Mouse (Mus musculus): ENCODE results near the gene Atp5l. TPM values are rescaled to one million over a fixed set of nuclear protein-coding genes. Genes with fewer than 3 reads are reported as not detected.

The Atp5l gene
- polyA plus RNA-seq, 1 experiment from 2014 or later = 1,071 TPM

DNA sequence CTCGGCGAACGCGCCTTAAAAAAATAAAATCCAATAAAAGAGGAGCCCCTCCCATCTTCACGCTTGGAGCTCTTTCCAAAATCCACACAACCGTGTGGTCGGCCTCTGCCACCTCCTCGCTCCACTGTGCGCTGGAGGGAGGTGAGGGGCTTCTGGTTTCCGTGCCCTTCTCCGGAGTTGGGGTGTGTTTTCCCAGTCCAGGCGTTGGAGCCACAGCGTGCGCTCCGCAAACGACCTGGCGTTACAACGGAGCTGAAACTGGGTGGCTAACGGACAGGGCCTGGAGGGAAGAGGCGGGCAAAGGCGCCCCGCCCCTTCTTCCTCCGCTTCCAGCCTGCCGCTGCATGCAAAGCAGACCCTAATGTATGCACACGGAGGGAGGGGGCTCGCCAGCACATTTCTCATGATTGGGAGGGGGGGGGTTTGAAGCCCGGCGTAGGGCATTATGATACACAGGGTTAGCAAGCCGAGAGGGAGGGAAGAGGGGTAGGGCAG is 38.6 kb downstream of the Atp5l start:
- no peaks in the 10 kb centered on the region for H3K9me3 ChIP-seq (ENCODE audit: control insufficient read depth, low read length)
- WGBS = under 1% methylated on average over 29 of the region's 29 CpGs
- no peaks in the 10 kb centered on the region for H3K36me3 ChIP-seq (ENCODE audit: control insufficient read depth, insufficient read depth, low read length)
- peak overlapping the region; percentile 98 for H3K4me2 ChIP-seq (replicated peaks; ENCODE audit: low read depth)
- TF ChIP-seq CTCF (IDR thresholded peaks at IDR 0.05; ENCODE audit: low read depth) (no peak), EP300 (optimal IDR thresholded peaks at IDR 0.05) (no peak)
- H3K4me1 ChIP-seq (replicated peaks; ENCODE audit: control insufficient read depth, insufficient read depth) = no peaks in the 10 kb centered on the region; the same call in 1 of the 2 replicates
- no peaks in the 10 kb centered on the region for H3K27me3 ChIP-seq (ENCODE audit: control insufficient read depth, insufficient read depth, low read length)
- H3K4me3 ChIP-seq (ENCODE audit: low read depth, low read length) = peak overlapping the region; percentile 96
- DNase-seq (ENCODE audit: low spot score) = peak; percentile 69
- ATAC-seq (ENCODE audit: low FRiP score, low TSS enrichment) = peak; percentile 35
- H3K9ac ChIP-seq (ENCODE audit: low read length) = peak overlapping the region; percentile 68
- peak overlapping the region; percentile 94 for H3K27ac ChIP-seq (replicated peaks)

DNA sequence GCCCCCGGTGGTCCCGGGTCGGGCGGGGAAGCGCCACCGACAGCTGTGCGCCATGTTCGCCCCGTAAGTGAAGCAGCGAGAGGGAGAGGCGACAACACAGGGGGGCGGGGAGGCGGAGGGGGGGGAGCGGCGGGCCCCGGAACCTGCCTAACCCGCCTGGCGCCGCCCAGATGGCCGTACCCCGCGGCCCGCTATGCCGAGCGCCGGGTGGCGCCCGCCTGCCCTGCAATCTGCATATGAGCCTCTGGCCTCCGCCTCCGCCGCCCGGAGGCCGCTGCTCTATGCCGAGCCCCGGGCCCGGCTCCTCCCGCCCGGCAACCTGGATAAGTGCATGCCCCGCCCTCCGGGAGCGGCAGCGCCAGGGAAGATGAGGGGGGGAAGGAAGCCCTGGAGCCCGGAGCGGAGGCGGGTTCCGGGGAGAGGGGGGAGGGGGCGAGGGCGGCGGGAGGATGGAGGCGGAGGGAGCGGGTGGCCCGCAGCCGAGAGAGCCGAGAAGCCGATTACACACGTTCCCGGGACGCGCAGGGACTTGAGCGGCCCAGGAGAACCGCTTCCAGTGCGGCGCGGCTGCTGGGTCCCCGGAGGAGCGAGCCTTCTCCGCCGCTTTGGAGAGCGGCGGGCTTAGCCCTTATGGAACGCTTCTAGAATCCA is 39.2 kb downstream of the Atp5l start, which contains the start of gene Kmt2a:
Kmt2a (minus strand) TSS at position 76 of the 651 bp plus-strand sequence.
- no peaks in the 10 kb centered on the region for H3K36me3 ChIP-seq (ENCODE audit: control insufficient read depth, insufficient read depth, low read length)
- peak within 1 kb of the TSS; percentile 88 for H3K9ac ChIP-seq (ENCODE audit: low read length)
- ATAC-seq (ENCODE audit: low FRiP score, low TSS enrichment) (peak; percentile 89), DNase-seq (ENCODE audit: low spot score) (peak; percentile 96)
- H3K4me3 ChIP-seq (ENCODE audit: low read depth, low read length) = peak within 1 kb of the TSS; percentile 96
- WGBS = under 1% methylated on average over 50 of the region's 71 CpGs
- H3K9me3 ChIP-seq (ENCODE audit: control insufficient read depth, low read length) = no peaks in the 10 kb centered on the region
- TF ChIP-seq CTCF (IDR thresholded peaks at IDR 0.05; ENCODE audit: low read depth) (no peak), EP300 (optimal IDR thresholded peaks at IDR 0.05) (peak; percentile 61)
- no peaks in the 10 kb centered on the region for H3K27me3 ChIP-seq (ENCODE audit: control insufficient read depth, insufficient read depth, low read length)
- no peaks in the 10 kb centered on the region; the same call in 1 of the 2 replicates for H3K4me1 ChIP-seq (replicated peaks; ENCODE audit: control insufficient read depth, insufficient read depth)
- H3K27ac ChIP-seq (replicated peaks) = peak within 1 kb of the TSS; percentile 94
- H3K4me2 ChIP-seq (replicated peaks; ENCODE audit: low read depth) = peak within 1 kb of the TSS; percentile 98

DNA sequence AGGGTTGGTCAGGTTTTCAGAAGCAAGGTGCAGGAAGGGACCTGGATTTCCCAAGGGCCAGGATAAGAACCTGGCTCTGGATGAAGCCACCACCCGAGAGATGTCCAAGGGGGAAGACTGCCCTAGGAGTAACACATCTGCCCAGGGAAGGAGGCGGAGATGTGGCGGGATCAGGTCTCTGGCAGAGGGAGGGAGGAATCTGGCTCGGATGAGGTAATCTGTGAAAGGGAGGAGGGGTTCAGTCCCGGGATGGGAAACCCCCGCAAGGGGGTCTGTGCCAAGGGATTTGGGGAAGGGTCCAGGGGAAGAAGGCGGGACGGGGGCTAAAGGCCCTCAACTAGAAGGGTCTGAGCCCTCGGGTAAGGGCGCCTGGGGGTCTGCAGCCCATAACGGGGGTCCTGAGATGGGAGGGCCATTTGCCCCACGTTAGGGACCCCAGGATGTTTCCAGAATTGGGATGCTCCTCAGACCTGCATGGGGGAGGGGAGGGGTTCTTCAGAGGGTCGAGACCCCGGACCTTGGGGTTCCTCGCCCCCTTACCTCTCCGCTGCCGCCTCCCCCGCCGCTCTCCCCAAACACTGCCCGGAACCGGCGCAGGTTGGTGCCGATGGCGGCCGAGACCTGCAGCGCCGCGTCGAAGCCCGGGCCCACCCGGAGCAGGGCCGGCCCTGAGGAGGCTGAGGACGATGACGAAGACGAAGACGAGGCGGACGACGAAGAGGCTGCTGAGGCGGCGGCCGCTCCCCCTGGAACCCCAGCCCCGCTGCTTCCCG is 40.0 kb downstream of the Atp5l start:
- Histone ChIP-seq H3K4me2 (replicated peaks; ENCODE audit: low read depth) (peak overlapping the region; percentile 98), H3K9me3 (ENCODE audit: control insufficient read depth, low read length) (no peaks in the 10 kb centered on the region), H3K27me3 (ENCODE audit: control insufficient read depth, insufficient read depth, low read length) (no peaks in the 10 kb centered on the region), H3K4me3 (ENCODE audit: low read depth, low read length) (peak overlapping the region; percentile 96), H3K9ac (ENCODE audit: low read length) (peak overlapping the region; percentile 88), H3K4me1 (replicated peaks; ENCODE audit: control insufficient read depth, insufficient read depth) (no peaks in the 10 kb centered on the region; the same call in 1 of the 2 replicates), H3K27ac (replicated peaks) (peak overlapping the region; percentile 94), H3K36me3 (ENCODE audit: control insufficient read depth, insufficient read depth, low read length) (no peaks in the 10 kb centered on the region)
- WGBS = under 1% methylated on average over 38 of the region's 44 CpGs
- ATAC-seq (ENCODE audit: low FRiP score, low TSS enrichment) = peak; percentile 35; the same call in 1 of the 2 replicates
- DNase-seq (ENCODE audit: low spot score) = peak; percentile 30
- TF ChIP-seq CTCF (IDR thresholded peaks at IDR 0.05; ENCODE audit: low read depth) (no peak), EP300 (optimal IDR thresholded peaks at IDR 0.05) (no peak)

DNA sequence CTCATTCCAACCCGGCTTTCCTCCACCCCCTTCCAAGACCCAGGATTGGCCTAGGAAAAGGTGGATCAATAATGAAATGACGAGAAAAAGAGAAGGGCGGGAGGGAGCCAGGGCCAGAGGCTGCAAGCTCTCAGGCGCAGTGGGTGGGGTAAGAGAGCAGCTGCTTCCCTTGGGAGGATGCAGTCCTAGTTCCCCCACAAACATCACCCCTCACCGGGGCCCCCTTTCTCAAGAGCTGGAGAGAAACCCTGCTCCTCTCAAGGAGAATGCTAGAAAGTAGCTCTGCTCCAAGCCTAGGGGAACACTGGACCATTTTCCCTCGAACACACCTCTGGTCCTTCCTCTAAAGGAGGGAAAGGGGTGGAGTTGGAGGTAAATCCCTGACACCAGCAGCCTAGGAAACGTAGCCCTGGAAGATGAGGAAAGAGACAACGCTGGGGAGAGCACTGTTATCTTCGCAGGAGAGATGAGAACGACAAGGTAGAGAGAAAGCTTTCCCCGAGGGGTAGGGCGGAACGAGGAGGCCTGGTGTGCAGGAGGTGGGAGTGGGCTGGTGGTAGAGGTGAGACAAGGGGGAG is 40.8 kb downstream of the Atp5l start:
- Histone ChIP-seq H3K4me2 (replicated peaks; ENCODE audit: low read depth) (peak overlapping the region; percentile 98), H3K27ac (replicated peaks) (peak overlapping the region; percentile 94), H3K9ac (ENCODE audit: low read length) (peak overlapping the region; percentile 88), H3K36me3 (ENCODE audit: control insufficient read depth, insufficient read depth, low read length) (no peaks in the 10 kb centered on the region), H3K4me1 (replicated peaks; ENCODE audit: control insufficient read depth, insufficient read depth) (no peaks in the 10 kb centered on the region; the same call in 1 of the 2 replicates), H3K9me3 (ENCODE audit: control insufficient read depth, low read length) (no peaks in the 10 kb centered on the region), H3K27me3 (ENCODE audit: control insufficient read depth, insufficient read depth, low read length) (no peaks in the 10 kb centered on the region), H3K4me3 (ENCODE audit: low read depth, low read length) (peak overlapping the region; percentile 96)
- TF ChIP-seq EP300 (optimal IDR thresholded peaks at IDR 0.05) = no peak
- no peak for TF ChIP-seq CTCF (IDR thresholded peaks at IDR 0.05; ENCODE audit: low read depth)
- DNase-seq (ENCODE audit: low spot score) = peak; percentile 23
- no peak for ATAC-seq (ENCODE audit: low FRiP score, low TSS enrichment)
- 0% methylated on average over 13 of the region's 13 CpGs for WGBS

DNA sequence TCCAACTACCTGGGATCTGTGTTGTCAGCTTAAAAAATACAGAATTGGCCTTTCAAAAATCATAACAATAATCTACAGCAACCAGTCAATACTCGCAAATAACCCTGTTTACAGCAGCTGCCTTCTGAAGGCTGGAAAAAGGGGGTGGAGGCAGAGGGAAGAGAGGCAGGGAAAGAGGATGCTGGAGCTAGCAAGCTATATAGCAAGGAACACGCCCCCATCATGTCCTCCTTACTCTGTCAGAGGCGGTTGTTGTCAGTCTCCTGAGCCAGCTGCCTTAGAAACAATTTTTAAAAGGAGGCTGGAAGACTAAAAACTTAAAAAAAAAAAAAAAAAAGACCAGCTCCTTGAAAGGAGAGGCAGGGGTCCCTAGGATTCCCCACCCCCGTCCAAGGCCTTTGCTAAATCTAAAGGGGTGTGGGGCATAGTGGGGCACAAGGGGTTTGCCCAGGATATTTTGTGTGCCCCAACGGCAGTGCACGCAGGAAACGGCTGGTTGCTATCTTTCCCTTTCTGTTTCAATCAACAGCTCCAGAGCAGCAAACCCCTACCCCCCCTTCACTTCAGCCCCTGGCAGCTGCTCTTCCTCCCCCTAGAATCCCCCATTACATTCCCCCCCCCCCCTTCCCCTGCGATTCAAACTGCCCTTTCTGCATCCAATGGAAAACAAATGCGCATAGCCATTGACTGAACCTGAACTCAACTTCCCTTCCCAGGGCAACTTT is 41.6 kb downstream of the Atp5l start:
- ATAC-seq (ENCODE audit: low FRiP score, low TSS enrichment) = no peak

More for the DNA sequence above, 41.6 kb downstream of the Atp5l start:
- Histone ChIP-seq H3K36me3 (ENCODE audit: control insufficient read depth, insufficient read depth, low read length) (no peaks in the 10 kb centered on the region), H3K4me1 (replicated peaks; ENCODE audit: control insufficient read depth, insufficient read depth) (peaks cover 4% of the 10 kb centered on the region; the same call in 1 of the 2 replicates), H3K4me3 (ENCODE audit: low read depth, low read length) (peak overlapping the region; percentile 96), H3K4me2 (replicated peaks; ENCODE audit: low read depth) (peak overlapping the region; percentile 98), H3K9me3 (ENCODE audit: control insufficient read depth, low read length) (no peaks in the 10 kb centered on the region), H3K27ac (replicated peaks) (peak overlapping the region; percentile 94; the same call in 1 of the 2 replicates), H3K9ac (ENCODE audit: low read length) (peak overlapping the region; percentile 88), H3K27me3 (ENCODE audit: control insufficient read depth, insufficient read depth, low read length) (no peaks in the 10 kb centered on the region)
- no peak for DNase-seq (ENCODE audit: low spot score)
- no peak for TF ChIP-seq EP300 (optimal IDR thresholded peaks at IDR 0.05)
- no peak for TF ChIP-seq CTCF (IDR thresholded peaks at IDR 0.05; ENCODE audit: low read depth)
- WGBS = 24% methylated on average over 9 of the region's 9 CpGs

All from stomach, postnatal 0 days (tissue).